Mouse (Mus musculus) G1E-ER4 (cell line): ENCODE results near the gene Gtpbp1. TPM values are rescaled to one million over a fixed set of nuclear protein-coding genes. Genes with fewer than 3 reads are reported as not detected.

ENCODE experiments used
- GATA1 ChIP-seq: IDR thresholded peaks from one replicate; pipeline ENCODE4 v1.8.0; 2012; ENCODE audit warnings: low read length, inconsistent platforms
- polyA plus RNA-seq: library from polyadenylated mRNA; stranded (reverse); fragments of >175 nt; gene quantifications from 2 replicates; pipeline ENCODE4 v1.2.3, GENCODE M21; 2012

Gtpbp1 gene
- polyA plus RNA-seq, 1 experiment, result 161 TPM

DNA sequence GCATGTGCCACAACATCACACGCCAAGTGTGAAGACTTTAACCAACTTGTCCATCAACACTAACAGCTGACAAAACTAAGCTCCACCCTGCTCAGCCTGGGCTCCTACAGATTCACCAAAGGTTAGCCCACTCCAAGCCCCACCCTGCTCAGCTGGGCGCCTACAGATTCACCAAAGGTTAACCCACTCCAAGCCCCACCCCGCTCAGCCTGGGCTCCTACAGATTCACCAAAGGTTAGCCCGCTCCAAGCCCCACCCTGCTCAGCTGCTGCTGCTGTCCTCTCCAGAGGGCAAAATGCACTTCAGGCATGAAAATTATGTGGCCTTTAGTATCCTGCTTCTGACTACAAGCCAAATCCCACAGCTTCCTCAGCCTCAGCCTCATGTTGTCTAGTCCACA is 8.7 kb upstream of the Gtpbp1 start:
- no peak for TF ChIP-seq GATA1

DNA sequence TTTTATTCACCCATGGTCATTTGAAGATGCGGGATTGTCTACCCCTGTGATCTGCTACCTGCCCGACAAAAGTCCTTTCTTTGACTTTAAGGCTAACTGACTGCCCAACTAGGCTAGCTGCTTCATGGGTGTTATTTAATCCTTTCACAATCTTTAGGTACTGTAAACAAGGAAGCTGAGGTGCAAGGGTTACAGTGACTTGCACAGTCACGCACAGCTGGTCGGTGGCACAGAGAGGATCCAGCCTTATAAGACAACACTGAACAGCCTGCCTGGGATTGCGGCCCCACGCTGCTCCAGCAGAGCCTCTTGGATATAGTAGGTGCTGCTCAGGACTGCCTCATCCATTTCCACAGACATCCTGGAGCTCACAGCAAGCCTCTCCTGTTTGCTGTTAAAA is 7.5 kb upstream of the Gtpbp1 start:
- no peak for TF ChIP-seq GATA1

DNA sequence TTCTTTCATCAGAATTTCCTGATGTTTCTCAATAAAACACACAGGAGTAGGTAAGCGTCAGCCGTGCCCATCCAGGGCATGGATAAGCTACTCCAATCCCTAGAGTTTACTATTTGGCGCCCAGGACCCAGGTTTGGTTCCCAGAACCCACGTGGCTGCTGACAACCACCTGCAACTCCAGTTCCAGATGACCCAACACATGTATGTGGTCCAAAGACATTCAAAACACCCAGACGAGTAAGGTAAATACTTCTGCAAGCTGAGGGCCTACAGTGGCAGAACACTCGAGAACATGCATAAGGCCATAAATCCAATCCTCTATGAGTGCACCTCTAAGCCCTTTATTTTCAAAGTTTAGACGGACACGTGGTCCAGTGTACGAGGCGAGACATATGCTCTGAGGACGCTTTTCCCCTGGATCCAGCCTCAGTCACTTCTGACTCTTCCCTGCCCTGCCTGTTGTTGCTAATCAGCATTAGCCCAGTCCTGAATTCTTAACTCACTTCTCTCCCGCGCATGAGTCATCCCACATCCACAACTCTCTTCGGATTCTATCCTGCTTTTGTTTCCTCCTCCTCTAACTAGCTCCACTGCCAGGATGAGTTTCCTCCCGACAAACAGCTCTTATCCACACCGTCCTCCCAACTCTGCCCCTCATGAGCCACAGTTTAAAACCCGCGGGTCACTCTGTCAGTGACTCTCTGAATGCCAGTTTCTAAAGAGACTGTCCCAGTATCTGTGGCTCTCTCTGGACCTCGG is 6.8 kb upstream of the Gtpbp1 start:
- no peak for TF ChIP-seq GATA1

DNA sequence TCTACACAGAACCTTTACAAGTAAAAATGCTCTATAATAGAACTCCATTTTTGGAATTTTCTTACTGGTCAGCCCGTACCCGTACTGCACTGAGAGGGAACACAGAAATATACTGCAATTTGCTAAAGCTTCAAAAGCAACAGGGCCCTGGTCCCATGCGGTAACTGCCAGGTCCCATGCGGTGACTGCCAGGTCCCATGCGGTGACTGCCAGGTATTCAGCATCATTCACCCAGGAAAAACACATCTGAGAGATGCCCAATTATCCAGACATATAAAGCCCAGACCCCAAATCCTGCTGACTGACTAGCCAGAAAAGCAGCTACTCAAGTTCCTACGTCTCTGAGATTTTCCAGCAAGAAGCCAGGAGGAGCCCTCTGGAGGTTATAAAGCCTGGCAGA is 6.0 kb upstream of the Gtpbp1 start:
- TF ChIP-seq GATA1, result no peak

DNA sequence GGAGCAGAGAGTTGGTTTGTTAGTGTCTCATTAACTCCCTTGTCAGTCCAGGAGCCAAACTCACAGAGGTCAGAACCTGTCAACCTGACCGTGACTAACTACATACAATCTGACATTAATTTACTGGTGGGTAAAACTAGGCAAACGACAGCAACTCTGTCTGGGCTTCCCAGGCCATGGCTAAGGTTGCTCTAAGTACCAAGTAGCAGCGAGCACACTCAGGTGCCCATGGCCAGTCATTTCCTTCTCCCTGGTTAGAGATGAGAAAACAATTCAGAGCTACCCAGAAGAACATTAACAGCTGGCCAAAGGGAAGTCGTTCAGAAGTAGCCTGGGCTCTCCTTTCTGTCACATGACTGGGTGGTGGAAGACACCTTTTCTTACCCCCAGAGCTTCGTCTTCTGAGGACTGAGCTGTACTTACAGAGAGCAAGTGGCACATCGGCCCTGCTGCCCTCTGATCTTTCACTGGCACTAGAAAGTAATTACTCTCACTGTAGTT is 5.5 kb upstream of the Gtpbp1 start:
- TF ChIP-seq GATA1, result no peak

DNA sequence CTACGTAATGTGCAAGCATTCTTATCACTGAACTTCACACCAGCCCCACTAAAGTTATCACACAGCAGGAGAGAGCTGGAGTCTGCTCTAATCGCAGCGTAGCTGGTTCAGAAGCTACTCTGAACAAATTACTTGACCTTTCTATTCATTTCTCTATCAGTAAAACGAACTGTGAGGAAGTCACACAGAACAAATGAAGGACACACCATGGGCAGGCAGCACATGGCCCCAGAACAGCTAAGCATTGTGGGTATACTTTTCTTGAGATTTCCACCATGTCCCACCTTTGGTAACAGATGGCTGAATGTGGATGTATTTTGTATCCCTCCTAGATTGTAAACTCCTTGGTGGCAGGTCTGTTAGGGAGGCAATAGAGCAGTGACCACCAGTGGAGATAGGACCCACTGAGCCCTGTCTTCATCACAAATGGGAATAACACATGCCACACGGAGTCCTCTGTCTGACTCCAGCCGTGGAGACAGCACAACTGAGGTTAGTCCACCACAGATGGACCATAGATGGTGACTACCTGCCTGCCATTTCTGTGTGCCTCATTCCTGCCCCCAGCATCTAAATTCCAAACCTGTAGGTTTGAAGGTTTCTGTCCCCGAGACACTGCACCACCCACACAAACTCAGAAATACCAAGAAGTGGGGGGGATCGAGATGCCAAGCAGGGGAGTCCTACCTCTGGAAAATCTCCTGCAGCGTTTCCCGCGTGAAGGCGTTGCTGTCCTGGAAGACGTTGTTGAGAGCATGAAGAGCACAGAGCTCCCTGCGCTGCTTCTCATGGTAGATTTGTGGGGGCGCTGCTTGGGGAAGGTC is 4.4 kb upstream of the Gtpbp1 start:
- no peak for TF ChIP-seq GATA1

DNA sequence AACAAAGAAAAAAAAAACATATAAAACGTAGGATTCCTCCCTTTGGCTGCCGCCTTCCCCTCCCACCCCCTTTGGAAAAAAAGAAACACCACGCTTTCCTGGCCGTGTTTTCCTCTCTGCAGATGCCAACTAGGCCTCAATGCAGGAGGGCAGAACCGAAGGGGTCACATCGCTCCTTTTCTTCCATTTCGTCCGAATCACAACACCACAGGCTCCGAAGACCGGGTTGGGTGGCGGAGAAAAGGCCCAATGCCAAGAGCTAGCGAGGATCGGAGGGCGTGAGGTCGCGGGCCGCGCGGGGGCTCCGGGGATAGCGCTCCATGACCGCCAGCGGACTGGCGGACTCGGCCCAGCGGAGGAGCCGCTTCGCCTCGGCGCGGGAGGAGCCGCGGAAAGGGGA is 3.5 kb upstream of the Gtpbp1 start:
- no peak for TF ChIP-seq GATA1

DNA sequence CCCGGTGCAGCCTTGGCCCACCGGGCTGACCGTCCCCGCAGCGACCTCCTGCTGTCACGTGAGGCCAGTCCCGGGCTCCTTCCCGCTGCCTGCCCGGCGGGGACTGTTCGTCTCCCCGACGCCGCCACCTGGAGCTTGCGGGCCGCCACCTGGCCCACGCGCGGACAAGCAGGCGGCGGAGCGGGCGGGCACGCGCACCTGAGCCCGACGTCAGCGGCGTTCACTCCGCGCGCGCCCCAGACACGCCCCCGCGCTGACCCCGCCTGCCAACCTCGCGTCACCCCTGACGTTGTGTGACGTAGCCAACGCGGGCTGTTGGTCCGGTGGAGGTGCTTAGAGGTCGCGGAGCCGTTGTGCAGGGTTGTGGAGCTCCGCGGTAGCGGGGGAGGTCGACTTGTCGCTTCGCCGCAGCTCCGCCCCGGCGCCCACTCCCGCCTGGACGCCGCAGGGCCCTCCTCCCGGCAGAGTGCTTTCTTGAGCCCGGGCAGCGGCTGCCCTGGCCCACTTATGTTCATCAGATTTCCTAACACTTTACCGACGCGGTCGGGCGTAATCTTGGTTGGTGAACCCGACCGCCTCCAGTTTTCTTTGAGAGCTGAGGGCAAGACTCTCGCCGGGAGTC is 2.9 kb upstream of the Gtpbp1 start, which contains the start of gene Josd1:
Josd1 (minus strand) TSS at position 274 of the 622 bp plus-strand sequence.
- no peak for TF ChIP-seq GATA1

DNA sequence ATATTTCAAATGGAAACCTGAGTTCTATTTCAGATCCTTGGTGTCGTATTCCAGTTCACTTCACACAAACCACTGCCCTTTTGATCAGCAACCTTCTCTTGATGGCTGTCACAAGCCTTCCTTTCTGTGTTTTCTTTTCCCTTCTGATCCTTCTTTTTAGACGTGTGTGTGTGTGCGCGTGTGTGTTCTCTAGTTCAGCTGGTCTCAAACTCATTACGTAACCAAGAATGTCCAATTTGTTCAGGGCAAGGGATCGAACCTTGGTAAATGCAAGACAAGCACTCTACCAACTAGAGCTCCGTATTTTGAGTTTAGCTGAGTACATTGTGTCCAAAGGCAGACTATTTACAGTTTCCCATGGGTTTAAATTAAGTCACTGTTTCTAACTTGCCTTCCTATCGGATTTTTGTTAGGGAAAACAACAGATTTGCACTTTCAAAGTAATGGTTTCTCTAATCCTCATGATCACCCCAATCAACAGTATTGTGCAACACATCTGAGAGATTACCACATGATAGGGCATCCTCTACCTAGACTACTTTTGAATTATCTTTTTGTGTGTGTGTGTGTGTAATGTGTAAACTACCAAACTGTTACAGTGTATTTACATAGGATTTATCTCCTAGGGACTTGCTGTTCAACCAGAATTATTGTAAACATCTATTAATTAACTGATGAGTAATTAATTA is 2.2 kb upstream of the Gtpbp1 start:
- TF ChIP-seq GATA1, result no peak

DNA sequence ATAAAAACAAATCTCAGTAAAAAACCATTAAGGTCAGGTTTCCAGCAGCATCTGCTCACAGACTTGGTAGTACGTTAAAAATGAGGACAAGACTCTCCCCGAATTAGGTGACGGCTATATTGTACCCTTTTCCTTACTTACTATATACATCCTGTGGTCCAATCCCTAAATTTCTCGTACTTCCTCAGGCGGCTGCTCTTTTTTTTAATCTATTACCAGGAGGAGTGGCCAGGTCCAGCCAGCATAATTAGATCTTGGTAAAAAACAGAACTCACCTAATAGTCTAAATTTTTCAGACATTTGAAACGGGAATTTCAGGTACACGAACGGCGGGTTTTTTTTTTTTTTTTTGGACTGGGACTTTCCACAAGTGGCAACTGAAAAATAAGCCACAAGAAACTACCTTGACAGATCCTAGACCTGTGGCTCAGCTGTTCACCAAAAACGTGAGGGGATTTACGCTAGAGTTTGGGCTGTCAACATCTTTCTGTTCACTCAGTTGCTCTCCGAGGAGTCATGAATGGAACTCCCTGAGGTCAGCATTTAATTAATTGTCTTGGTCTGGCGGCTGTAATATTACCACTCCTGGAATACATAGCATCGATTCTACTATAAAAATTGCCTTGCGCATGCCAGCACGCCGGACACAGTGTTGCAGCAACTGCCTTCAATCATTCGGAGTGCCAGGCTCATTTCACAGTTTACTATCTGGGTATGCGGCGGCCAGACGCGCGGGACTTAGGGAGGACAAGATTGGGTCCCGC is 801 bp upstream of the Gtpbp1 start:
- TF ChIP-seq GATA1, result no peak

DNA sequence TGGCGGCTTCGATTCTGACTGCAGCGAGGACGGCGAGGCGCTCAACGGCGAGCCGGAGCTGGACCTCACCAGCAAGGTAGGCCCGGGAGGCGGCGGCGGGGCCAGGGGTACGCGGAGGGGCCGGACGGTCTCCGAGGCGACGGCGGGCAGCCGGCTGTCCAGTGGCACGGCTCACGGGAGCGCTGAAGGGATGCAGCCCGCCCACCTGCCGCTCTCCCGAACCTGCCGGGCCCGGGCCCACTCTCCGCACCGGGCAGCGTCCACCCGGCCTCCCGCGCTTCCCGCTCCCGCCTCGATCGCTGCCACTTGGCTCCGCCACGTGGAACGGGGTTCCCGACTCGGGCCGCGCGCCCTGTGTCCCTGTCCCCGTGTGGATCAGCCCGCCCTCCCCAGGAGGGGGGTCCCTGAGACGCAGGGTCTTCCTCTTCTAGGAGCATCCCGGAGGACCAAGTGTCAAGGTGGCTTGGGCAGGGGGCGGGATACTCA is 421 bp downstream of the Gtpbp1 start:
- no peak for TF ChIP-seq GATA1

DNA sequence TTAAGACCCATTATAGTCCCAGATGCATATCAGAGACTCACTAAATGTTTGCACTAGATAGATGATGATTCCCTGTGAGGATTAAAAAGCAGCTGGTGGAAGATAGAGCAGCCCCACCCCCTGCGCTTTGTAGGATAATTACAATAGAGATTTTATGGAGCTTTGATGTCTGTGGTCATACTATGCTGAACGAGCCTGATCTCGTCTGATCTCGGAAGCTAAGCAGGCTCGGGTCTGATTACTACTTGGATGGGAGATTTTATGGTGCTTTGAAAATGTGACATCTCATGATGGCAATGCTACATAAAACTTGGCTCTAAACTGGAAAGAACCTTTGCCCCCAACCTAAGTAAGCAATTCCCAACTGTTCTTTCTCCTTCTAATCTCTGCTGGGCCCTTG is 1.7 kb downstream of the Gtpbp1 start:
- no peak for TF ChIP-seq GATA1

DNA sequence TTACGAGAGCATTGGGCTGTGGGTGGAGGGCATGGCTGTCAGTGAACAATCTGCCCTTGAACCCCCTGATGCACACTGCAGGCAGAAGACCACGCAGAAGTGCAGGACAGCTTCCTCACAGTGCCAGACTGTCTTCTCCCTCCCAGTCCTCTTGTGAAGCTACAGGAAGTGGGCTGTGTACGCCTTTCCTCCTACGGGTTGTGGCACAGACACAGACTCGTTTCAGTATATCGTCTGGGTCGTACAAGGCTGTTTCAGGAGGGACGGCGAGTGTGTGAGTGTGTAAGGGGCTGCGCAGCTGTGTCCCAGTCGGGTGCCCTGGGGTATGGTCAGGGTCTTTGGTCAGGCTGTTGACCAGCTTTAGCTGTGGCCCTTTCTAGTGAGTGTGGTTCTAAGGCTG is 3.1 kb downstream of the Gtpbp1 start:
- no peak for TF ChIP-seq GATA1

DNA sequence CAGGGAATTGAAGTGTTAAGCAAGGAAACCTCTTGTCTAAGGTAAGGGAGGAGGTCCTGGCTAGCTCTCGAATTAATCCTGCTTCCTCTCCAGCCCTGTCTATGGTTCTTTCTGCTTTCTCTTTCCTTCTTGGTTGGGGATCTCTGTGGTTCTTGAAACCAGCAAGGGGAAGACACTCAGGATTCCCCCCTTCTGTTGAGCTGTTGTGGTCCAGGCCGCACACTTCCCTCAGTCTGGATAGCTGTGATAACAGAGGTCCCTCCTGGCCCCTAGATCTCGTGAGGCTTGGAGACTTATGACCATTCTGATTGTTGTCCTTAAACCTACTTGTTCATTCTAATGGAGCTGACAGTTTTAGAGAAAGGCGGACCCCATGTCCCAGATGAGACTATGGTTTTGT is 3.9 kb downstream of the Gtpbp1 start:
- TF ChIP-seq GATA1, result peak; percentile 27

DNA sequence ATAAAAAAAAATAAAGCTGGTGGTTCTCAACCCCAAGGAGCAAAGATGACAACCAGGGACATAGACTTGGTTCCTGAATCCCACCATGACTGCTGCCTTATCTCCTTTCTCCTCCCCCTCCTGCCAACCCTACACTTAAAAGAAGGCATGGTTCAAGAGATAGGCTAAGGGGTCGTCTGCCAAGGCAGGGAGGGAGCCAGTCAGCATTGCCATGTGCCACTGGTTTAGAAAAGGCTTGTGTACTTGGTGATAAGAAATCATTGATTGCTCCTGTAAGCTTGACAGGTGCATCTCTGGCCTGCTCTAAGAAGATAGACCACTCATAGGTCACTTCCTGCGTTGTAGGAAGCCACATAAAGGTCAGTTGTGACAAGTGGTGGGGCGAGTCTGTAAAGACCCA is 4.9 kb downstream of the Gtpbp1 start:
- peak; percentile 79 for TF ChIP-seq GATA1

DNA sequence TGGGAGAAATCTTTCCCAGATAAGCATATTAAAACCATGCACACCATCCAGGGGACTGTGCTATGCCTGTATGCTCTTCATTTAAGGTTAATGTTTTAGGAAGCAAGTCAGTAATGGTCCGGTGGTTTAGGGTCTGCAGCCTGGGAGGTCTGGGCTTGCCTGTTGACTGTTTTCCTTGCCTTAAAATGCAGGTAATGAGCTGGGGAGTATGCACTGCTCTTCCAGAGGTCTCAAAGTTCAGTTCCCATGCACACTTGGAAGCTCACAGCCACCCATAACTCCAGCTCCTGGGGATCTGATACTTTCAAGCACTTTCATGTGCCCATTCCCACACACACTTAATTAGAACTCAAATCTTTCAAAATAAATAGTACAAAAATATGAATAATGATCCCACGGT is 5.9 kb downstream of the Gtpbp1 start:
- TF ChIP-seq GATA1, result no peak
